Mouse (Mus musculus) hindbrain, embryonic 11.5 days (tissue): ENCODE measurements at regions not wholly inside any gene's neighbourhood (a gene's known extent, or its start where the extent isn't known, plus 50 kb on each side); places are given as distances from the start of the nearest gene placed in this dataset.
A peak's percentile ranks its signal among the peaks of the same experiment; 100 is the strongest.

Experiments used
- ATAC-seq: fragments of 200-750 bp; cut with Nextera tagmentation; 2 replicates; pipeline ENCODE4 v1.8.0; 2017; ENCODE audit warnings: mild to moderate bottlenecking, moderate TSS enrichment, moderate library complexity; ENCODE audit not compliant: low FRiP score
- DNase-seq: peaks from one replicate; pipeline ENCODE4 v3.0.0-alpha.2; 2015; ENCODE audit warnings: low spot score
- H3K27ac ChIP-seq: fragments of 300-500 bp; sonication (generic); 2 replicates; pipeline ENCODE4 v1.5.1; 2014; ENCODE audit warnings: mild to moderate bottlenecking, low read depth, low read length
- H3K27me3 ChIP-seq: fragments of 300-500 bp; sonication (generic); 2 replicates; pipeline ENCODE4 v1.6.1; 2014; ENCODE audit warnings: mild to moderate bottlenecking, low read length, moderate library complexity, mixed read lengths; ENCODE audit not compliant: control insufficient read depth, insufficient read depth
- H3K36me3 ChIP-seq: fragments of 300-500 bp; sonication (generic); 2 replicates; pipeline ENCODE4 v1.6.1; 2014; ENCODE audit warnings: mild to moderate bottlenecking, low read length, moderate library complexity, mixed read lengths; ENCODE audit not compliant: control insufficient read depth, insufficient read depth
- H3K4me1 ChIP-seq: fragments of 300-500 bp; sonication (generic); replicated peaks from 2 replicates; pipeline ENCODE4 v1.6.1; 2014; ENCODE audit warnings: low read length, mixed read lengths; ENCODE audit not compliant: control insufficient read depth, insufficient read depth
- H3K4me2 ChIP-seq: fragments of 300-500 bp; sonication (generic); replicated peaks from 2 replicates; pipeline ENCODE4 v1.6.1; 2014; ENCODE audit warnings: mild to moderate bottlenecking, low read depth, low read length
- H3K4me3 ChIP-seq: fragments of 300-500 bp; sonication (generic); 2 replicates; pipeline ENCODE4 v1.5.1; 2014; ENCODE audit warnings: low read depth, low read length
- H3K9ac ChIP-seq: fragments of 300-500 bp; sonication (generic); 2 replicates; pipeline ENCODE4 v1.6.1; 2014; ENCODE audit warnings: low read depth, low read length
- H3K9me3 ChIP-seq: fragments of 300-500 bp; sonication (generic); 2 replicates; pipeline ENCODE4 v1.6.1; 2016; ENCODE audit warnings: low read length; ENCODE audit not compliant: control insufficient read depth
- WGBS: fragments of 180-500 bp; shearing (Covaris S2); extraction: QIAGEN DNeasy Blood & Tissue Kit; methylation state at CpG from one replicate; pipeline ENCODE4 v1.1.7; 2014; 5-methylcytosine and 5-hydroxymethylcytosine counted together

DNA sequence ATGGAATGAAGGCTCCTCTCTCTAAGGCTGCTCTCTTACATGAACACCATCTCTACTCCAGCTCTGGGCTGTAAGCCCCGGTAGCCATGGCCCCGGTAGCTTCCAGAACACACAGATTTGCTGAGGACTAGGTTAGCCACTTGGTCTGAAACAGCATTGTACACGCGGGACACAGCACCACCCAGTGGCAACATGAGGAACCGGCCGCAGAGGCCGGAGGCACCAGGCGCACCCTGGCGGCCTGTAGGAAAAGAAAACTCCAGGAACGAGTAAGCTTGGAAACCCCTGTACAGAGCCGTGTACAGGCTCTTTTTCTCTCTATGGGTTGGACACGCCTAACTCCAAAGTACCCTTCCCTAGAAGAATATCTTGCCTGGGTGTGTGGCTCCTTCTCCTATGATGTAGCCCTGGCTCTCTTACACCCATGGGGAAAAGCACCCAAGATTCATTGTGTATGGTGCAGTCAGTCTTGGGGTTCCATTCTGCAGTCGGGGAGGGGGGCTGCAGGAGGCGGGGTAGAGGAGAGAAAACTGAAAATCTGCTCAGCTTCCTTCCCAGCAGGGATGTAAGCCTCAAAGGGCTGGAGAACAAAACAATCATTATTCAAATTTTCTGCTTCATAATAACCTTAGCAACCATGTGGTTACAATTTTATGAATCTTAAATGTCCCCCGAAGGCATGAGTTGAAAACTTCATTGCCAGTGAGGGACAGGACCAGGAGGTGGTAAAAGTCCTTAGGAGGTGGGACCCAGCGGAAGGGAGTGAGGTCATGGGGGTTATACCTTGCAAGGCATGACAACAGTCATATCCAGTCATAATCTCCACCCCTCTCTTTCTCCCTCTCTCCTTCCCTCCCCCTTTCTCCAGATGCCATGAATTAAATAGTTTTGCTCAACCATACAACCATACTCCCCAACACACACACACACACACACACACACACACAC is 92.6 kb downstream of the Ier5 start:
- WGBS = 17% methylated on average over 16 of the region's 16 CpGs
- H3K4me2 ChIP-seq = no peak overlapping the region
- ATAC-seq = peak; percentile 80

DNA sequence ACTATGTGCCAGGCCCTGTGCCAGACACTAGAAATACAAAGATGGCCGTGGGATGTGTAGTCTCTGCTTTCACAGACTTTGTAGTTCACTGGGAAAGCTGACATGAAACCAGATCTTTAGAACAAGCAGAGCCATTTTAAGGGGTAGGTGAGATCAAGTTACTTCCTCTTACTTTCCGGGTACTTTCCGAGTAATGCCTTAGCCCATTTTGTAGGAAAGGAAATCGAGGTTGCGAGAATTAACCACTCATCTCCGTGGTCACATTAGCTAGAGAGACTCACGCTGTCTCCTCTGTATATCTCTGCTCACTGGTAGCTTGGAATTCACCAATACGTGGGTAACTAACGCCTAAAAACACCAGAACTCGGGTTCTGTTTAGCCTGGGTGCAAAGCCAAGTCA is 93.3 kb downstream of the Ier5 start:
- no peak overlapping the region for H3K4me2 ChIP-seq
- 0 out of 2 replicates have a peak, but pooled peaks cover 2% of the 10 kb centered on the region for H3K4me1 ChIP-seq
- no peaks in the 10 kb centered on the region; the same call in 1 of the 2 replicates for H3K27me3 ChIP-seq
- ATAC-seq (no peak), DNase-seq (no peak)
- H3K27ac ChIP-seq = no peak overlapping the region
- WGBS = 87% methylated on average over 10 of the region's 10 CpGs
- H3K9ac ChIP-seq = no peak overlapping the region
- H3K36me3 ChIP-seq = no peaks in the 10 kb centered on the region
- H3K4me3 ChIP-seq = no peak overlapping the region
- H3K9me3 ChIP-seq = no peaks in the 10 kb centered on the region

More for the DNA sequence above, 92.6 kb downstream of the Ier5 start:
- H3K4me3 ChIP-seq = no peak overlapping the region
- peak; percentile 92 for DNase-seq
- no peaks in the 10 kb centered on the region for H3K36me3 ChIP-seq
- 0 out of 2 replicates have a peak, but pooled peaks cover 2% of the 10 kb centered on the region for H3K4me1 ChIP-seq
- H3K9ac ChIP-seq = no peak overlapping the region
- no peak overlapping the region for H3K27ac ChIP-seq
- H3K9me3 ChIP-seq = no peaks in the 10 kb centered on the region
- H3K27me3 ChIP-seq = no peaks in the 10 kb centered on the region; the same call in 1 of the 2 replicates

DNA sequence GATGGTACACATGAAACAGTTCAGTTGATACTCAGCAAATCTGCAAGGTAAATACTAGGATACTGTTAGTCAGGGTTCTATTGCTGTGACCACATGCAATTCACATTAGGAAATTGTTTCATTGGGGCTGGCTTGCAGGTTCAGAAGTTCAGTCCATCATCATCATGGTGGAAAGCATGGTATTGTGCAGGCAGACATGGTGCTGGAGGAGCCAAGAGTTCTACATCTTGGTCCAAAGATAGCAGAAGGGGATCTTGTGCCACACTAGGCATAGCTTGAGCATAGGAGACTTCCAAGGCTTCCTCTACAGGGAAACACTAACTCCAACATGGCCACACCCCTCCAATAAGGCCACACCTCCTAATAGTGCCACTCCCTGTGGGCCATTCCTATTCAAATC is 99.1 kb downstream of the Ier5 start:
- H3K36me3 ChIP-seq = no peaks in the 10 kb centered on the region
- H3K27me3 ChIP-seq = no peaks in the 10 kb centered on the region
- DNase-seq (no peak), ATAC-seq (no peak)
- no peak overlapping the region for H3K9ac ChIP-seq
- H3K4me2 ChIP-seq = no peak overlapping the region
- H3K9me3 ChIP-seq = no peaks in the 10 kb centered on the region
- no peak overlapping the region for H3K27ac ChIP-seq
- no peaks in the 10 kb centered on the region for H3K4me1 ChIP-seq
- H3K4me3 ChIP-seq = no peak overlapping the region

DNA sequence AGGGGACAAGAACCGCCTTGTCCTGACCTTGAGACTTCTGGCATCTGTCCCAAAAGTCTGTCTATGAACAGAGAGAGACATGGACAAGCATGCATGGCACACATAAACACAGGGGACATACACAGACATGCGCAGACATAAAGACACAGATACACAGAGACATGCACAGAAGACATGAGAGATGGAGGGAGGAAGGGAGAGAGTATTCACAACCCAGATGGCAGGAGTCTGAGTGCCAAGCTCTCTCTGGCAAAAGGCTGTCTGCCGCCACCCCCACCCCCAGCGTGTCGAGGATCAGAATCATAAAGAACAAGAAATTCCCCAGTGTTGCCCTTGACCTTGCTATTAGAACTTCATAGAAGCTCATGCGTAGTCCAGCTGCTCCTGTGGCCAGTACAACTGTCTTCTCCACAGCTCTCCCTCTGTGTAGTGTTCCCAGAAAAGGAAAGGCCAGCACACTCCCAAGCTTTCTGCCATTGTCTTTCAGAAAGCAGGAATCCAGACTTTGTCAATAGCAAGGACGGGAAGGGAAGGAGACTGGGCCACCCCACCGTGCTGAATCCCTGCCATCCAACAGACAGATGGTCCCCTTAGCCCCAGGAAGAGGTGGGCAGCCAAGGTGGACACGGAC is 99.8 kb downstream of the Ier5 start:
- no peaks in the 10 kb centered on the region for H3K27me3 ChIP-seq
- H3K4me3 ChIP-seq = no peak overlapping the region
- ATAC-seq (no peak), DNase-seq (no peak)
- H3K27ac ChIP-seq = no peak overlapping the region
- no peaks in the 10 kb centered on the region for H3K4me1 ChIP-seq
- H3K36me3 ChIP-seq = no peaks in the 10 kb centered on the region
- WGBS = 71% methylated on average over 9 of the region's 9 CpGs
- no peaks in the 10 kb centered on the region for H3K9me3 ChIP-seq
- H3K4me2 ChIP-seq = no peak overlapping the region
- no peak overlapping the region for H3K9ac ChIP-seq

DNA sequence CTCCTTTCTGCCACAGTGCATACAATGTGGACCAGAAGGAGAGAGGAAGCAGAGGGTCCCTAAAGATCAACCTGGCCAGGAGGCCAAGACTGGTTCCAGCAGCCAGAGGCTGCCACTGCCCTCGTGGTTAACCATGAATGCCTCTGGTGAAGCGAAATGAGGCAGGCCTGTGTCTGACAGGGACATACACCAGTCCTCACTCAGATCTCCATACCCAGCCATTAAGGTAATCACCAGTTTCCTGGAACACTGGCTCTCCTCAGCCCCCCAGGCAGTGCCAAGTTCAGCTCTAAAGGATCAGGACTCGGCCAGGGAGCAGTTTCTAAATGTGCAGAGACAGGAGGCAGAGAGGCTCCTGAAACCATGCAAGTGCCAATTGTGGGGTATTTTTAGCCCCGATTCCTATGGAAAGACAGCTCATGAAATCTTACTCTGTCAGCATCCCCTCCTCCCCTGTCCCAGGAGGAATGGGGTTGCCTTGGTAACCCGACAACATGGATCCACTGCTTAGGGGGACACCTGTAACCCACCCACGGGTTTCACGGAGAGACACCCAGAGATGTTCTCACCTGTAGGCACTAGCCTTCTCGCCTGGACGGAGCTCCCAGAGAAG is 103.6 kb downstream of the Ier5 start:
- Histone ChIP-seq H3K4me2 (no peak overlapping the region), H3K4me1 (no peaks in the 10 kb centered on the region), H3K9me3 (no peaks in the 10 kb centered on the region), H3K9ac (no peak overlapping the region), H3K27ac (no peak overlapping the region), H3K27me3 (no peaks in the 10 kb centered on the region), H3K36me3 (no peaks in the 10 kb centered on the region), H3K4me3 (no peak overlapping the region)
- no peak for DNase-seq
- no peak for ATAC-seq
- WGBS = 72% methylated on average over 9 of the region's 9 CpGs

DNA sequence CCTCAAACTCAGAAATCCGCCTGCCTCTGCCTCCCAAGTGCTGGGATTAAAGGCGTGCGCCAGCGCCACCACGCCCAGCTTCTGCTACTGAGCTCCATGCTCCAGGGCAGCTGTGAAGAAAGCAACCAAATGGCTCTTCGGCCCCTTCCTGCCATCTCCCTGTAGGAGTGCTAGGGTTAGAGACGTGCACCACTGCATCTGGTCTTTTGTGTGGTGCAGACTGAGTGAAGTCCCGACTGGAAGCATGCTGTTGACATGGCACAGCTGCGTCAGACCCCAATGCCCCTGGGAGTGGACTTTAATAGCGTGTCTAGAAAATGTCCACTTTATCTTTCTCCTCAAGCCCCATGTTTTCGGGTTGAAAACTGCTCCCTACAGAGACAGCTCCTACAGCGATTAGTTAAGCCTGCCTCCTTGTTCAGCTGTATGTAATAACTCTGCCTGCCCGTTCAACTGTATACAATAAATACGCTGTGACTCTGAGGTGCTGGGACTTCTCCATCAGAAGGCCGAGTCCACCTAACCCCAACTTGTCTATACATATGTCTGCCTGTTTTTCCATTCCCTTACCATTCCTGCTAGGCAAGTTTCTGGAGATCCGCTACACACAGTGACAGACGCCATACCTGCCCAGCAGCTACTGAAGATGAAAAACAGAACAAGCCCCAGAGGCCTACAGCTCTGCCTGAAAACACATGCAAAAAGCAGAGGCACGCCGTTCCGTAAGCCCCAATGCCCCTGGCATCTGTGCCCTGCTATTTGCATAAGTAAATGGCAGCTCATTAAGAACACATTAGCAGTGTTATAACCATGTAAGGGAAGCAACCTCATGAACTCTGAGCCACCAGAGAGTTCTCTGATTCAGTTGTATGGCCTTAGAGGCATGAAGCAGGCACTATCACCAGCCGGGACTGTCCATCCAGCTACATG is 105.2 kb downstream of the Ier5 start:
- 73% methylated on average over 21 of the region's 21 CpGs for WGBS
- Histone ChIP-seq H3K4me3 (no peak overlapping the region), H3K27me3 (no peaks in the 10 kb centered on the region), H3K36me3 (no peaks in the 10 kb centered on the region), H3K4me2 (no peak overlapping the region), H3K9ac (no peak overlapping the region), H3K27ac (no peak overlapping the region), H3K9me3 (no peaks in the 10 kb centered on the region), H3K4me1 (no peaks in the 10 kb centered on the region)
- ATAC-seq = peak; percentile 56; the same call in 1 of the 2 replicates
- DNase-seq = no peak

DNA sequence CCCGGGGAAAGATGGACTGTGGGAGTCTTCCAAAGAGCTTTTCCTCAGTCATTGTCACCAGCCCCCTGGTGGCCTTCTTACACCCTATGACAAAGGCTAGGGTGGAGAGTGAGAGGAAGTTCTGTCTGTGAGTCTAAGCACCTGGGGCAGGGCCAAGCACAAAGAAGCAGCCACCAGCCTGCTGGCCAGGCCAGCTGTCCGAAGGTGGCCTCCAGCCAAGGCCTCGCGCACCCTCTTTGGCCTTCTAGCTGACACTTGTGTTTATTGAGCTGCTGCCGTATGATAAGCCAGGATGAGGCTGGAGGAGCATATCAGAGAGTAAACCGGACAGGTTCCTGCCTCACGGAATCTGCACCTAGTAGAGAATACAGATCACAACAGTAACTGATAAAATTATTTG is 99.0 kb upstream of the Cacna1e start:
- Histone ChIP-seq H3K36me3 (no peaks in the 10 kb centered on the region), H3K4me2 (no peak overlapping the region), H3K27ac (no peak overlapping the region), H3K27me3 (no peaks in the 10 kb centered on the region), H3K9ac (no peak overlapping the region), H3K4me3 (no peak overlapping the region), H3K9me3 (no peaks in the 10 kb centered on the region), H3K4me1 (no peaks in the 10 kb centered on the region)
- ATAC-seq = no peak
- no peak for DNase-seq
- WGBS = 81% methylated on average over 7 of the region's 7 CpGs

DNA sequence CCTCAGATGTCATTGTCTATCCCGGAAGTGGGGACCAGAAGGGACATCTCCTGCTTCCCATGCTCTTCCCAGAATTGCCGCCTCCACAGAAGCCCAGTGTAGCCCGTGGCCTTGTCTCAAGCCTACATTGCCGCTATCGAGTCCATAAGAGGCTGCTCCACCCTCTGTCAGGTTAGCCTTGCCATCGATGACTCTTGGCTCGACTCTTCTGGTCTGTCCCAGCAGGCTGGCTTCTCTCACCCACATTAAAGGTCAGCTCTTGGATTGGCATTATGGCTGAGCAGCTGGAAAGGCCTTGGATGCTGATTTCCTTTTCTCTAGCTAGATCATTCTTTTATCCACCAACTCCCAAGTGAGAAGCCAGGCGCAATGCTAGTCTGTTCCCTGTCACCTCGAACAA is 98.5 kb upstream of the Cacna1e start:
- WGBS = 89% methylated on average over 9 of the region's 9 CpGs

More for the DNA sequence above, 98.5 kb upstream of the Cacna1e start:
- H3K4me2 ChIP-seq = no peak overlapping the region
- ATAC-seq (no peak), DNase-seq (no peak)
- H3K4me3 ChIP-seq = no peak overlapping the region
- no peaks in the 10 kb centered on the region for H3K36me3 ChIP-seq
- H3K27ac ChIP-seq = no peak overlapping the region
- no peaks in the 10 kb centered on the region for H3K9me3 ChIP-seq
- H3K4me1 ChIP-seq = no peaks in the 10 kb centered on the region
- no peaks in the 10 kb centered on the region for H3K27me3 ChIP-seq
- H3K9ac ChIP-seq = no peak overlapping the region
